Mouse (Mus musculus) embryo, embryonic 11 days (tissue): ENCODE measurements around the gene Zfp316.

Source experiments
- DNase-seq: peaks from one replicate; pipeline ENCODE4 v3.0.0-alpha.2; 2015

Zfp316 gene

GRCm38 (mm10) chr5:143269363-143270150, at the start of gene Zfp316:
Gene Zfp316, minus strand, starts transcription at chr5:143270022.
- peak; percentile 86 for DNase-seq

GRCm38 (mm10) chr5:143317288-143317610, 47.4 kb upstream of the Zfp316 start:
- no peak for DNase-seq

GRCm38 (mm10) chr5:143316605-143317287, 46.9 kb upstream of the Zfp316 start:
- DNase-seq, result no peak

GRCm38 (mm10) chr5:143315514-143315888, 45.7 kb upstream of the Zfp316 start:
- no peak for DNase-seq

- DNase-seq, result peak; percentile 92
Measured at GRCm38 (mm10) chr5:143314730-143315513, 45.1 kb upstream of the Zfp316 start, which contains the start of gene E130309D02Rik. Gene E130309D02Rik, minus strand, starts transcription at chr5:143315360.

GRCm38 (mm10) chr5:143314183-143314729, 44.4 kb upstream of the Zfp316 start:
- DNase-seq, result peak; percentile 44

- peak; percentile 82 for DNase-seq
Measured at GRCm38 (mm10) chr5:143311886-143312285, 42.1 kb upstream of the Zfp316 start.

- DNase-seq, result no peak
Measured at GRCm38 (mm10) chr5:143309916-143310315, 40.1 kb upstream of the Zfp316 start.

- no peak for DNase-seq
Measured at GRCm38 (mm10) chr5:143308825-143309224, 39.0 kb upstream of the Zfp316 start.

GRCm38 (mm10) chr5:143304251-143304650, 34.4 kb upstream of the Zfp316 start:
- DNase-seq, result no peak

GRCm38 (mm10) chr5:143301296-143301695, 31.5 kb upstream of the Zfp316 start:
- no peak for DNase-seq

- peak; percentile 42 for DNase-seq
Measured at GRCm38 (mm10) chr5:143299686-143300085, 29.9 kb upstream of the Zfp316 start.

GRCm38 (mm10) chr5:143298391-143298790, 28.6 kb upstream of the Zfp316 start:
- DNase-seq, result no peak

- no peak for DNase-seq
Measured at GRCm38 (mm10) chr5:143297986-143298385, 28.2 kb upstream of the Zfp316 start.

- DNase-seq, result no peak
Measured at GRCm38 (mm10) chr5:143295330-143295729, 25.5 kb upstream of the Zfp316 start.

- no peak for DNase-seq
Measured at GRCm38 (mm10) chr5:143294862-143295261, 25.0 kb upstream of the Zfp316 start.

- DNase-seq, result peak; percentile 25
Measured at GRCm38 (mm10) chr5:143293404-143293803, 23.6 kb upstream of the Zfp316 start, which contains the start of gene Zfp853. Gene Zfp853, minus strand, starts transcription at chr5:143293623.

- DNase-seq, result peak; percentile 8
Measured at GRCm38 (mm10) chr5:143292879-143293278, 23.1 kb upstream of the Zfp316 start.

GRCm38 (mm10) chr5:143289299-143289698, 19.5 kb upstream of the Zfp316 start:
- no peak for DNase-seq

GRCm38 (mm10) chr5:143288378-143288911, 18.6 kb upstream of the Zfp316 start:
- peak; percentile 21 for DNase-seq

- peak; percentile 41 for DNase-seq
Measured at GRCm38 (mm10) chr5:143287774-143288328, 18.0 kb upstream of the Zfp316 start.

GRCm38 (mm10) chr5:143284762-143285161, 14.9 kb upstream of the Zfp316 start:
- peak; percentile 21 for DNase-seq
